Mouse (Mus musculus) cerebellum, adult 2 months (tissue): ENCODE measurements around the gene Ttll1.

Experiments
- CTCF ChIP-seq: fragments of 200-500 bp; IDR thresholded peaks from 2 replicates; pipeline ENCODE4 v1.5.1; 2011; ENCODE audit warnings: low read depth, mild to moderate bottlenecking, control low read depth, low read length, moderate library complexity, borderline replicate concordance; ENCODE audit not compliant: insufficient read depth
- POLR2A ChIP-seq: fragments of 200-500 bp; IDR thresholded peaks from 2 replicates; pipeline ENCODE4 v1.6.1; 2011; ENCODE audit warnings: low read length, control low read depth, borderline replicate concordance; ENCODE audit not compliant: insufficient read depth

- TF ChIP-seq POLR2A, result no peak
- no peak for TF ChIP-seq CTCF
Measured at GRCm38 (mm10) chr15:83479818-83480217, 30.9 kb downstream of the Ttll1 start.
